Mouse (Mus musculus): ENCODE measurements around the gene Zfp61.

Gene Zfp61

DNA sequence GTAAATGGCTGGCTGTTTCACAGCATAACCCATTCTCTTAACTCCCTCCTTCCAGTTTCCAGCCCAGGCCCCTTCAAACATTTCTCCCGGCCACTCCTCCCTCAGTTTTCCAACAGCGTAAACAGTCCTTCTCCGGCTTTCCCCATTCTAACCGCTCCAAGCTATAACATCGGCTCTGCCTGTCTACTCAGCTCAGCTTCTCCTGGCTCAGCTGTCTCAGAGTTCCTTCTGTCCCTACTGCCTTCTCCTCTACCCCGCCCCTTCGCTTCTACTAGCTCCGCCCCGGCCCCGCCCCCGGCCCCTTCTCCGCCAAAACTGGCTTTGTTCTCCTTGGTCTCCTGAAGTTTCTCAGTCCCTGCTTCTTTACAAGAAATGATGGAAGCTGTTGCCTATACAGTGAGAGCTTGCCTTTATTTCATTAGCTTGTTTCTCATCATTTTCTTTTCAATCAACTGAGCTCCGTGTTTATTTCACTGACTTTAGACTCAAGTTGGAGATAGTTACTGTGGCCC is at the start of gene Zfp61:
Gene Zfp61 (minus strand): TSS at position 462 of the 512 bp plus-strand sequence.
- no peak for DNase-seq (ENCODE audit: low spot score)

DNA sequence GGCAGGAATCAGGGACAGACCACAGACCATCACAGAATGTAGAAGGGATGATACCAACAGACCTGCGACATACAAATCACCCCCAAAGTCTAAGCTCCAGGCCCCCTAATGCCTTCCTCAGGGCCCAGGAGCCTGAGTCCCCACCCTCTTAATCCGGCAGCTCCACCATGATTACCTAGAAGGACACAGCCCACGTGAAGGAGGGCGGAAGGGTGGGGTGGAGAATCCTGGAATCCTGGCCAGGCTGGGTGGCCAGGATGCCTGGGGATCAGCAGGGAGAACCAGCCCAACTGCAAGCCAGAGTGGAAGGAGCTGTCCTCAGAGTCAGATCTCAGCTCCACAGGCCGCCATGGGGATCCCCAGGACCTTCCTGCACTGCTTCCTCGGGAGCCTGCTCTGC is 47.9 kb upstream of the Zfp61 start, which contains the start of gene Lypd5:
Gene Lypd5 (plus strand): TSS at position 301 of the 400 bp plus-strand sequence.
- DNase-seq (ENCODE audit: low spot score) = no peak

DNA sequence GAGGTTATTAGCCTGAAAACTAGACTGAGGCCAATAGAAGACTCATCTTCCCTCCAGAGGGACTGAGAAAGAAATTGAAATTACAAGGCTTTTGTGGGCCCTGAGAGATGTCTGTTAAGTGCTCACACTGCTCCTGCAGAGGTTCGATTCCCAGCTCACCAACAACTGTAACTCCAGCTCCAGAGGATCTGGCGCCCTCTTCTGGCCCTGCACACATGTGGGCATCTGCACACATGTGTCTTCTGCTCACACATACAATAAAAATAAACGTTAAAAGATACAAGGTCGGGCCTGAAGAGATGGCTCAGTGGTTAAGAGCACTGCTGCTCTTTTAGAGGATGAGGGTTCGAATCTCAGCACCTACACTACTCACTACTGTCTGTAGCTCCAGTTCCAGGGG is 45.4 kb upstream of the Zfp61 start:
- DNase-seq (ENCODE audit: low spot score) = no peak

DNA sequence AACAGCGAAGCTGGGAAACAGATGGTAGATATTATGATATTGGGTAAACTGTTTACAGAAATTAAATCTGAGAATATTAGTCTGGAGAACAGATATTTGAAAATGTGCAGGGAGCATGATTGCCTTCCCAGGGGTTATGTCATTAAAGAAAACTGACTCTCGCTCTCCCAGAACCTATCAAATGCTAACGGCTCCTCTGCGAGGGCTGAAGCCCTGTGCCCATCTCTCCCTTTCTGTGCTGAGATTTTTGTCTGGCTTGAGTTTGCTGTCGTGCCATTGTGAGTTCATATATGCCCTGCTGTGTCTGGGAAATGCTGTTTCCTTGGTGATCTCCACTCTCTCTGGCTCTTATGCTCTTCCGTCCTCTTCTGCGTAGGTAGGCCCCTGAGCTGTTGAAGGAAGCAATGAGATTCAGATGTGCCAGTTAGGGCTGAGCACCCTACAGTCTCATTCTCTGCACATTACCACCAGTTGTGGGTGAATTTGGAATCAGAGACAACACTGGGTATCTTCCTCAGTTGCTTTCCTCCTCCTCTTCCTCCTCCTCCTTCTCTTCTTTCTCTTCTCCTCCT is 42.8 kb upstream of the Zfp61 start:
- no peak for DNase-seq (ENCODE audit: low spot score)

DNA sequence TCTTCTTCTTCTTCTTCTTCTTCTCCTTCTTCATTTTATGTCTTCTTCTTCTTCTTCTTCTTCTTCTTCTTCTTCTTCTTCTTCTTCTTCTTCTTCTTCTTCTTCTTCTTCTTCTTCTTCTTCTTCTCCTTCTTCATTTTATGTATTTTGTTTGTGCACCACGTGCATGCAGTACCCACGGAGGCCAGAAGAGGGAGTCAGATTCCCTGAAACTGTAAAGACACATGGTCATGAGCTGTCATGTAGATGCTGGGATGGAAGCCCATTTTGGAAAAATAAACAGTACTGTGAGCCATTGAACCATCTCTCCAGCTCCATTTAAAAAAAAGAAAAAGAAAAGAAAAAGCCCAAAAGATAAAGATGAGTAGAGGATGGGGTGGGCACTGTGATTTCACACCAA is 37.2 kb upstream of the Zfp61 start:
- no peak for DNase-seq (ENCODE audit: low spot score)

DNA sequence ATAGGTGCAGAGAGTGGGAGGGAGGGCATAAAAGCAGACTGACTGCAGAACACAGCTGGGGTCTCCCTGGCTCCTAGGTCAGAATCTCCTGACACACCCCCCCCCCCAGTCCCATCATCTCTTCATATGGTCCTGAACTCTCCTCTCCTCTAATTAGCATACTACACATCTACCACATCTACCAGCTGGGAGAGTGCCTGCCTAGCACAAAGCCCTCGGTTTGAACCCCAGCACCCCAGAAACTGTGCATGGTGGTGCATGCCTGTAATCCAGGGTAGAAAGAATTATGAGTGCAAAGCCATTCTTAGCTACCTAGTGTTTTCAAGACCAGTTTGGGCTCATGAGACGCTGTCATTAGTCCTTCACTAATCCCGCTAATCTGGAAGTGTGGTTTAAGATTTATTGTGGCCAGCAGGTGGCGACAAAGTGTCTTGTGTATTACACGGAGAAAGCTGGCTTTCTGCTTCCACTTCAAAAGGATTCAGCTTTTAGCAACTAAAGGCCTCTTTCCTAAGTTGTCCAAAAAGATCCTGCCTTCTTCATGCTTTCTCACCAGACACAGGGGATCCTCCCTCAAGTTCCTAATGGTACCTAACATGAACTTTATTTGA is 34.8 kb upstream of the Zfp61 start:
- peak; percentile 75 for DNase-seq (ENCODE audit: low spot score)

DNA sequence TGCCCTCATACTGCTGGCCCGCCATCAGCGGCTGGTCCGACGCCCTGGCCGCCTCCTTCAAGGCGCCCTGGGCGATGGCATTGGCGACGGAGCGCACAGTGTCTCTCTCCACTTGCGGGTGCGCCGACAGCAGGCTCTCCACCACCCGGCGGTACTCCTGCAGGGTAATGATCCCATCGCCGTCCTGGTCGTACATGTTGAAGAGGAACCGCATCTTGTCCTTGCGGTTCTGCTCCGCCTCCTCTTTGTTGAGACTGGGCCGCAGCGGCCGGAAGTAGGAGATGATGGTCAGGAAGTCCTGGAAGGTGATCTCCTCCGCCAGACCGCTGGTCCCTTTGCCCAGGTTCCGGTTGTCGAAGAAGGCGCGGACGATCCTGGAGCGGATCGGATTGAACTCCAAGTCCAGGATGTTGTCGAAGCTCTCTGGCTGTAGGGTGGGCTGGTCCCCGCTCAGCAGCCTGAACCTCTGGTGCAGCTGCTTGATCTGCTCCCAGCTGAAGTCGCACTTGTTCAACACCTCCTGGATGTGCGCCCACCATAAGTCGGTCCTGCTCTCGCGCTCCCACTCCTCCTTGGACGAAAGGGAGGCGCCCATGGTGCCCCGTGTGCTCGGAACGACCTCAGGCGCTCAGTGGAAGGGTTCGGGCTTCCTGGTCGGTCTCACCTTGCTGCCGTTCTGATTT is 32.4 kb upstream of the Zfp61 start, which contains the start of gene Tescl:
Gene Tescl (minus strand): TSS at position 633 of the 683 bp plus-strand sequence.
- DNase-seq (ENCODE audit: low spot score) = no peak

DNA sequence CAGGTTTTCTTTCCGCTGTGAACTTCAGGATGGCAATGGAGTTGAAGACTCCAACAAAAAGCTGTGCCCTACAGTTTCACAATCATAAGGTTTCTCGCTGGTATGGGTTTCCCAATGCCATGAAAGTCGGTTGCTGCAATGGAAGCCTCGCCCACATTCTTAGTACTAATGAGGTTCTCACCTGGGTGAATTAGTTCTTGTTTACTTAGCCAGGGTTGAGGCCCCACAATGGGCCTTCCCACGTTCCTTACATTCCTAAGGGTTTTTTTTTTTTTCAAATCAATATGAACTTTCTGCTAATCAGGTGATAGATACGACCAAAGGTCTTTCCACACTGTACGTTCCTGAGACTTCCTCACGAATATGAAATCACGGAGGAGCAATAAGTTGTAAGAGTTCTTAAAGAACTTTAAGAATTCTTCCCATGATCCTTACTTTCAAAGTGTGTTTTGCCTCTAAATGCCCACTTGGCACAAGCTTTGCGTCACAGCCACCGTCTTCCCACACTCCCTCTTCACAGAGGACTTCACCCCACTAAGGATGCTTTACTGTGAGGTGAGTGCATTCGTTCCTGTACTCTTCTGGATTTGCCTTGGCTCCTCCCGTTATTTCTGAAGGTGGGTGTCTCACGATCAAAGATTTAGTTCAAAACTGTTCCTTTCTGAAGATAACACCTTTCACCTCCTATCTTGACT is 26.4 kb upstream of the Zfp61 start:
- no peak for DNase-seq (ENCODE audit: low spot score)

DNA sequence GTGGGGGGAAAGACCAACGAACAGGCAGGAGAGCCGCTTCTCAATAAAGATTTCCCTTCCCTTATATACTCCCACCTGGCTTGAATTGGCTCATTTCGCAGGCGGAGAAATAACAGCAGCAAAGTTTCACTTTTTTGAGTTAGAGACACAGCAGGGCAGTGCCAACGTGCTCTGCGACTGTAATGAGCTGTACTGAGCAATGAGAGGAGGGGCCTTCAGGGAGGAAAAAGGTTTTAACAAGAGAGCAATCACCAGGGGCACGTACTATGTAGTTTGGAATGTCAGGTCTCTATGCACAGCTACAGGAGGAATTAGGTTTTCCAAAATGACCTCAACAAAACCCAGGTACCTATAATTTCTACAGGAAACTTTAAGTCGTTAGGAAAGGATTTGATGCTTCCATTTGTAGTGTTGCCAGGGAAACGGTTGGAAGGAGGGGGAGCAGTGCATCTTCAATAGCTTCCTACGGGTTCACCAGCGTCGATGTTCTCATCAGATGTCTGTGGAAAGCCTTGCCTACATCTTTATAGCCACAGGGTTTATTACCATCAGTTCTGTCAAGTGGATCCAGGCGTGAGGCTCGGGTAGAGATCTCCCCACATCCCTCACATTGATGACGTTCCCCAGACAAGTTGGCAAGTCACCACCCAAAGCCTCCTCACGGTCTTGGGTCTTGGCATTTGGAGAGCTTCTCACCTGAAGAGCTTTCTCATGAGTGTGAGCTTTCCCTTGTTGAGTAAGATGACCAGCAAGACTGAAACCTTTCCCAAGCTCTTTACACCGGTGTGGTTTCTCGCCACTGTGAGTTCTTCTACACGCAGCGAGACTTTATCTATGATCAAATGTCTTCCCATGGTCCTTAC is 25.5 kb upstream of the Zfp61 start:
- no peak for DNase-seq (ENCODE audit: low spot score)

DNA sequence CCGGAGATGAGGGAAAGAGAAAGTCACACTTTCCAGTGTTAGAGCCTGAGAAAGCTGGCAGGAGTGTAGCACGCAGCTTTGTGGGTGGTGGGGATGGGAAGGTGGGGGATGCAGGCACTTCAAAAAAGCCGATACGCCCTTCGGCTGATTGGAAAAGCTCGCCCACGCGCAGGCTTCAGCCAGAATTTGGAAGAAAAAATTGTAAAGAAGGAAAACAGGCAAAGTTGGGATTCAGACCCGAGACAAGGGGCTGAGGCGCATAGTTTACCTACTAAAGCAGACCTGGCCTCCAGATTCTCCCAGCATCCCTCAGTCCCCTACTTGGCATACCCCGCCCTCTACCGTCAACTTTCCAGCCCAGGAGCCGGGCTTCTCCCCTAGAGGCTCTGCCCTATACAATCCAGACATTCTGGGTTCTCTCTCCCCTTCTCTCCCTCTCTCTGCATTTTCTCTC is 24.7 kb upstream of the Zfp61 start:
- DNase-seq (ENCODE audit: low spot score) = no peak

DNA sequence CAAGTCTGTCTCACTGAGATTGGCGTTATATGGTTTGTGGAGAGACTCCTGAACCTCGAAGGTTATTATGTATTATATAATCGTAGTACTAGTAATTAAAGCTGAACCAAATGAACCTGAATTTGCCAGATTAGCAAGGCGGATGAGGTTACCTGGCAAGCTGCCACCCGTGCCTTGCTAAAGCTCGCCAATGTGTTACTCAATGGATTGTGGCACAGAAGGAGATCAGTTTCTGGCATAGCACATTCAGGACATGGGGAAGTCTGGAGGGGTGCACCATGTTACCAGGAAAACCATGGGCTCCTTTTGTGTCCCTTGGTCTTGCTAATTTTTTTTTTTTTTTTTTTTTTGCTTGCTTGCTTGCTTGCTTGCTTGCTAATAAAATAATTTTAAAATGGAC is 24.2 kb upstream of the Zfp61 start:
- DNase-seq (ENCODE audit: low spot score) = no peak

DNA sequence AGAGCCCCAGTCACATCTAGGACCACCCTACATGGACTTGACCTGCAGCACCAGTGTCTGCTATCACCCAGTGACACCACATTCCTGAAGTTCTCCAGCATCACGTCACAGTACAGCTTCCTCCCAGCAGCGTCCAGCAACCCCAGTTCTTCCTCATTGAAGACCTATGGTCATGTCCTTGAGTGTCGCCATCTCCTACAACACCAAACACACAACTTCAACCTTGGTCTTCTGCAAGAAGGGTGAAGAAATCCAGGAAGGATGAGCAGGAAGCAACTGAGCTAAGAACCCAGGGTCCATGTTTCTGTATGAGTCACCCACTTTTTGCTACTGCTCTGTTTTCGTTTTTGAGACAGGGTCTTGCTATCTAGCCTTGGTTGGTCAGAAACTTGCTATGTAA is 21.6 kb upstream of the Zfp61 start:
- DNase-seq (ENCODE audit: low spot score) = no peak

DNA sequence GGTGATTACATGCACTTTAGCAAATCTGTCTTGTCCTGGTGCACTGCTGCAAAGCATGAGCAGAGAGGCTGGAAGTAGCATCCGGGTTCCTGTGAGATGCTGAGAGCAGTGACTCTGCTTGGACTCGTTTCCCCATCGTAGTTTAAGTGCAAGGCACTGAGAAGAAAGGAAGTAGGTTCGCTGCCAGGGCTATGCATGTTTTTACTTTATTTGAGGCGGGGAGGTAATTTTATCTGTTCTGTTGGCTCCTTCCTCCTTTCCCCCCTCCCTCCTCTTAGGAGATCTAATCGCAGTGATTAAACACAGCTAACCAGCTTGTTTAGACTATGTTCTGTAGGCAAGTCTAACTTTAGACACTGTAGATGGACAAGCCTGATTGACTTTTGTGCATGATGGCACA is 17.9 kb upstream of the Zfp61 start:
- DNase-seq (ENCODE audit: low spot score) = no peak

DNA sequence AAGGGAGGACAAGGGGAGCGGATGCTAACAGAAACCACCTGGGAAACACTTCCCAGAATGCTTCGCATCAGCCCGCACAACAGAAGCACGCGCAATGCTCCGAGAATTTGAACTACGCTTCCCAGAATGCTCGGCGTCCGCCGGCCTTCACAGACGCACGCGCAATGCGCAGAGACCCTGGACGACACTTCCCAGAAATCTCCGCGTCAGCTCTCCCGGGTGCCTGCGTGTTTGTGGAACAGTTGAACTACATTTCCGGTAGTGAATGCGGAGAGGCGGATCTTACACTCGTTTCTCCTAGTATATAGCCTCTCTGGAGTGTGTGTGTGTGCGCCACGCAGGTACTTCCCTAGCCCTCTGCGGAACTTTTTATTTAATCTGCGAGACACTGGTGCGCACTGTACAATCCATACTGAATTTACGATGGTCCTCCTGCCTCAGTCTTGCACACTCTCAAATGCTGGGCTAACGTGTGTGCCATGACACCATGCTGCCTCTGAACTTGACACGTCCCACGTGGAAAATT is 15.6 kb upstream of the Zfp61 start, which contains the start of gene Zfp94:
Gene Zfp94 (minus strand): TSS at position 100 of the 526 bp plus-strand sequence.
- peak; percentile 94 for DNase-seq (ENCODE audit: low spot score)

DNA sequence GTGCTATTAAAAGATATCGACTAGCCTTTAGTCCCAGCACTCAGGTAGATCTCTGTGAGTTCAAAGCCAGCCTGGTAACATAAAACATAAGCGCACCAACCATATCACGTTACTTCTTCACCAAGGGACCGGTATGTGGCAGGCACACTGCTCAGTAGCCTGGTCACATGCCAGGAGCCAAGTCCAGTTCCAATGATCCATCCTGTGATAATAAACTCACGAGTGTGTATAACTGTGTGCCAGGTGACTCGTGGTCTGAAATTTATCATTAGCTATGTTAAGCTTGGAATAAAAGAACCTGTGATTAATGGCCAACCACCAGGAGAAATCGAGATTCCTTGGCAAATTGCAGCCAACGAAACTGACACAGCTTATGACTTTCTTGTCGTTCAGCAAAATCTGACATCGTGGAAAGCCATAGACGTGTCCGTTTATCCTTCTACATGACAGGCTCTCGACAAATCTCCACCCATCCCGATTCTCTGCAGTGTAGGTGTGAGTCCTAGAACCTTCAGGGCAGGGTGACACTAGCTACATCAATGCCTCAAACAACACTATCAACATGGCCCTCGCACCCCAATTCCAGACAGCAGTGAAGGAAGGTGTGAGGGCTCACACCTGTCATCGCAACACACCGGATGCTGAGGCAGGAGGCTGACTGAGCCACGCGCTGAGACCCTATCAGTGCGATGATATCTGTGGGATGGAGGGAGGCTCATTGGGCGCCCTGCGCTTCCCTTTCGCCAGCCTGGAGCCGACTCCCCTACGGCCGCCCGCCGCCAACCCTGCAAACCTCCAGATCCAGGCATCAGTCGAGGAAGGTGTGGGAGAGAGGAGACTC is 14.9 kb upstream of the Zfp61 start:
- no peak for DNase-seq (ENCODE audit: low spot score)

DNA sequence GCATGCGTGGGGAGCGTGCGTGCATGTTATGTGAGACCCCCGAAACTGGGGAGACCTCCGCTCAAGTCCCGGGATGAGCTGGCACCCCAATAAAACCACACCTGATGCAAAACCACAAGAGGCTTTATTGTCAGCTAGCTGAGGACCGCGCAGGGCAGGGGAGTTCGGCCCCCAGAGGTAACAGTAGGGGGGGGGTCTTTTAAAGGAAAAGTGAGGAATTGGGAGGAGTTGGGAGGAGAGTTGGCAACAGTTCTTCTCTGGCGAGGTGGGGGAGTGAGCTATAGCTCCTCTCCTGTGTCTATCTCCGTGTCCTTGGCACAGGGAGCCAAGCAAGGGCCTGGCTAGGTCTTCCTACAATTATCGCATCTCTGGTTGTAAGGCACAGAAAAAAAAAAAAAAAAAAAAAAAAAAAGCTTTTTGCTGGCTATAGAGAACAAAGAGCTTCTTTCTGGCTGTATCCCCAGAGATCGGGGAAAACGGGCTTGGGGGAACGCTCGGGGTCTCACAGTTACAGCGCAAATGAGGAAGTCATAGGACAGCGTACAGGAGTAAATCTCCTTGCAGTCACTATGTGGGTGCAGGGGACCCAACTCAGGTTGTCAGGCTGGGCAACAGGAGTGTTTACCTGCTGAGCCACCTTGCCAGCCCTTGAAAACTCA is 1.1 kb downstream of the Zfp61 start:
- no peak for DNase-seq (ENCODE audit: low spot score)

DNA sequence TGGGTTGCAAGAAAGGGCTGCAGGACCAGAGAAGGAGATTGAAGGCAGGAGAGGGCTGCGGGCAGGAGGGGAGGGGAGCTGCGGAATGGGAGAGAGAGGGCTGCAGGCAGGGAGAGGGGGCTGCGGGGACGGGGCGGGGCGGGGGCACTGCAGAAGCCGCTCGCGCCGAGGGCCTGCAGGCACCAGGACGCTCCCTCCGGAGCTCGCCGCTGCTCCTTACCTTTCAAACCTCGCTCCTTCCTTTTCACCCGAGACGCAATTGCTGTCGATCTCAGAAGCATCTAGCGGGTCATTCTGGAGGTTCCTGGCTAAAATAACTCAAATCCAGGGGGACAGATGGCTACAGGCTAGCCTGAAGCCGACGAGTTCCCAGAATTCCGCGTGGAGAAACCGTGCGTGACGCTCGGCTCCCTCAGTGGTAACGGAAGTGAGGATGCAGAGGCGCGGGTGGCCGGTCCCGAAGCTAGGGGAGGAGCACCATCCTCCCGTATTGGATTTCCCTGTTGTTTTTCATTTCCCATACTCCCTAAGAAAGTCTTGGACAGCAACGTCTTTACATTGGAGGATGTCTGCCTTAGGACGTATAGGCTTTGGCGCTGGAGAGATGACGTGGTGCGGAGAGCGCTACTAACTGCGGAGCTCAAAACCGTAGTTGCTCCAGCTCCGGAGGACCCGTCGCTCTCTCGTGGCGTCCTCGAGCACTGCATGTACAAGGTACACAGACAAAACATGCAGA is 1.9 kb downstream of the Zfp61 start:
- peak; percentile 61 for DNase-seq (ENCODE audit: low spot score)

DNA sequence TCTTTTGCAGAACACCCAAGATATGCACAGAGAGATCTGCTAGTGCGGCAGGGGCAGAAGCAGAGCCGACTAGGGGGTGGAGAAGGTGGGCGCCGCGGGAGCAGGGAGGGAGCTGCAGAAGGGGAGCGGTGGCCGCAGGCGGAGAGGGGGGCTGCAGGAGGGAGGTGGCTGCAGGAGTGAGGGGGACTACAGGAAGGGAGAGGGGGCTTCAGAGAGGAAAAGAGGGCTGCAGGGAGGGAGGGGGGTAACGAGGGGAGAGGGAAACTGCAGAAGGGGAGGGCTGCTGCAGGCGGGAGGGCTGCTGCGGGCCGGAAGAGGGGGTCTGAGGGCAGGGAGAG is 2.4 kb downstream of the Zfp61 start:
- no peak for DNase-seq (ENCODE audit: low spot score)
